Mouse (Mus musculus) lung, postnatal 0 days (tissue): Measurements from ENCODE around the gene Pabpc6.

Experiments
- CTCF ChIP-seq: IDR thresholded peaks from 2 replicates; pipeline ENCODE4 v1.5.1; 2016; ENCODE audit warnings: antibody characterized with exemption, mild to moderate bottlenecking
- EP300 ChIP-seq: IDR thresholded peaks from 2 replicates; pipeline ENCODE4 v1.6.1; 2016; ENCODE audit warnings: antibody characterized with exemption, mild to moderate bottlenecking, control low read depth

- TF ChIP-seq CTCF (no peak), EP300 (no peak)
These were observed 15.4 kb downstream of the Pabpc6 start for GRCm38 (mm10) chr17:9654155-9654554.
